Mouse (Mus musculus) hindbrain, embryonic 11.5 days (tissue): ENCODE data around the gene Txnrd2. TPM values are rescaled to one million over a fixed set of nuclear protein-coding genes. Genes with fewer than 3 reads are reported as not detected.
A peak's percentile ranks its signal among the peaks of the same experiment; 100 is the strongest.

ENCODE experiments used
- ATAC-seq: fragments of 200-750 bp; cut with Nextera tagmentation; 2 replicates; pipeline ENCODE4 v1.8.0; 2017; ENCODE audit warnings: mild to moderate bottlenecking, moderate TSS enrichment, moderate library complexity; ENCODE audit not compliant: low FRiP score
- DNase-seq: peaks from one replicate; pipeline ENCODE4 v3.0.0-alpha.2; 2015; ENCODE audit warnings: low spot score
- H3K27ac ChIP-seq: fragments of 300-500 bp; sonication (generic); 2 replicates; pipeline ENCODE4 v1.5.1; 2014; ENCODE audit warnings: mild to moderate bottlenecking, low read depth, low read length
- H3K27me3 ChIP-seq: fragments of 300-500 bp; sonication (generic); 2 replicates; pipeline ENCODE4 v1.6.1; 2014; ENCODE audit warnings: mild to moderate bottlenecking, low read length, moderate library complexity, mixed read lengths; ENCODE audit not compliant: control insufficient read depth, insufficient read depth
- H3K36me3 ChIP-seq: fragments of 300-500 bp; sonication (generic); 2 replicates; pipeline ENCODE4 v1.6.1; 2014; ENCODE audit warnings: mild to moderate bottlenecking, low read length, moderate library complexity, mixed read lengths; ENCODE audit not compliant: control insufficient read depth, insufficient read depth
- H3K4me1 ChIP-seq: fragments of 300-500 bp; sonication (generic); replicated peaks from 2 replicates; pipeline ENCODE4 v1.6.1; 2014; ENCODE audit warnings: low read length, mixed read lengths; ENCODE audit not compliant: control insufficient read depth, insufficient read depth
- H3K4me2 ChIP-seq: fragments of 300-500 bp; sonication (generic); replicated peaks from 2 replicates; pipeline ENCODE4 v1.6.1; 2014; ENCODE audit warnings: mild to moderate bottlenecking, low read depth, low read length
- H3K4me3 ChIP-seq: fragments of 300-500 bp; sonication (generic); 2 replicates; pipeline ENCODE4 v1.5.1; 2014; ENCODE audit warnings: low read depth, low read length
- H3K9ac ChIP-seq: fragments of 300-500 bp; sonication (generic); 2 replicates; pipeline ENCODE4 v1.6.1; 2014; ENCODE audit warnings: low read depth, low read length
- H3K9me3 ChIP-seq: fragments of 300-500 bp; sonication (generic); 2 replicates; pipeline ENCODE4 v1.6.1; 2016; ENCODE audit warnings: low read length; ENCODE audit not compliant: control insufficient read depth
- WGBS: fragments of 180-500 bp; shearing (Covaris S2); extraction: QIAGEN DNeasy Blood & Tissue Kit; methylation state at CpG from one replicate; pipeline ENCODE4 v1.1.7; 2014; 5-methylcytosine and 5-hydroxymethylcytosine counted together
- polyA plus RNA-seq: library from polyadenylated mRNA; unstranded; fragments of >200 nt; fragmentation: Nextera tagmentation; extraction: Ambion mirVana; gene quantifications from 2 replicates; pipeline ENCODE4 v1.2.1, GENCODE M21; 2014

The Txnrd2 gene
- polyA plus RNA-seq, 1 experiment from 2014 or later = 22.2 TPM

GRCm38 (mm10) chr16:18396791-18397621 lies 29.2 kb upstream of the Txnrd2 start:
- H3K4me2 ChIP-seq = no peak overlapping the region
- no peak for DNase-seq
- H3K9ac ChIP-seq = no peak overlapping the region
- H3K27me3 ChIP-seq = no peaks in the 10 kb centered on the region
- no peak overlapping the region for H3K4me3 ChIP-seq
- WGBS = 97% methylated on average over 27 of the region's 27 CpGs
- no peaks in the 10 kb centered on the region for H3K9me3 ChIP-seq
- H3K36me3 ChIP-seq = peaks cover 33% of the 10 kb centered on the region
- no peak overlapping the region for H3K27ac ChIP-seq
- H3K4me1 ChIP-seq = peaks cover 50% of the 10 kb centered on the region
- ATAC-seq = no peak

- peak overlapping the region; percentile 84 for H3K27ac ChIP-seq
- H3K4me1 ChIP-seq = peaks cover 36% of the 10 kb centered on the region
- H3K9ac ChIP-seq = peak overlapping the region; percentile 24; the same call in 1 of the 2 replicates
- ATAC-seq (no peak), DNase-seq (no peak)
- H3K4me2 ChIP-seq = 0 out of 2 replicates have a peak overlapping the region, but pooled peaks have one; percentile 3
- H3K36me3 ChIP-seq = peaks cover 49% of the 10 kb centered on the region
- H3K27me3 ChIP-seq = no peaks in the 10 kb centered on the region
- H3K4me3 ChIP-seq = no peak overlapping the region
- 60% methylated on average over 9 of the region's 9 CpGs for WGBS
- H3K9me3 ChIP-seq = no peaks in the 10 kb centered on the region
These were observed 26.2 kb upstream of the Txnrd2 start for GRCm38 (mm10) chr16:18400028-18400427.

- H3K36me3 ChIP-seq = peaks cover 54% of the 10 kb centered on the region
- peak overlapping the region; percentile 15 for H3K4me2 ChIP-seq
- 26% methylated on average over 7 of the region's 7 CpGs for WGBS
- no peak overlapping the region for H3K4me3 ChIP-seq
- H3K27me3 ChIP-seq = no peaks in the 10 kb centered on the region
- H3K9ac ChIP-seq = peak overlapping the region; percentile 24; the same call in 1 of the 2 replicates
- peak; percentile 90 for DNase-seq
- peaks cover 36% of the 10 kb centered on the region for H3K4me1 ChIP-seq
- peak overlapping the region; percentile 84 for H3K27ac ChIP-seq
- ATAC-seq = peak; percentile 92
- H3K9me3 ChIP-seq = no peaks in the 10 kb centered on the region
These were observed 25.5 kb upstream of the Txnrd2 start for GRCm38 (mm10) chr16:18400472-18401216.

GRCm38 (mm10) chr16:18403285-18403684 lies 22.9 kb upstream of the Txnrd2 start:
- Histone ChIP-seq H3K4me2 (no peak overlapping the region), H3K9me3 (no peaks in the 10 kb centered on the region), H3K4me1 (peaks cover 29% of the 10 kb centered on the region), H3K36me3 (peaks cover 42% of the 10 kb centered on the region), H3K27me3 (no peaks in the 10 kb centered on the region), H3K4me3 (no peak overlapping the region), H3K9ac (no peak overlapping the region), H3K27ac (no peak overlapping the region)
- no peak for DNase-seq
- ATAC-seq = no peak
- 95% methylated on average over 12 of the region's 12 CpGs for WGBS

GRCm38 (mm10) chr16:18405091-18405854 lies 20.9 kb upstream of the Txnrd2 start:
- no peak overlapping the region for H3K4me2 ChIP-seq
- no peak overlapping the region for H3K9ac ChIP-seq
- WGBS = 92% methylated on average over 13 of the region's 13 CpGs
- no peak overlapping the region for H3K4me3 ChIP-seq
- no peak for ATAC-seq
- H3K27me3 ChIP-seq = no peaks in the 10 kb centered on the region
- H3K4me1 ChIP-seq = peaks cover 15% of the 10 kb centered on the region
- no peak overlapping the region for H3K27ac ChIP-seq
- no peaks in the 10 kb centered on the region for H3K9me3 ChIP-seq
- peaks cover 29% of the 10 kb centered on the region for H3K36me3 ChIP-seq
- no peak for DNase-seq

DNA sequence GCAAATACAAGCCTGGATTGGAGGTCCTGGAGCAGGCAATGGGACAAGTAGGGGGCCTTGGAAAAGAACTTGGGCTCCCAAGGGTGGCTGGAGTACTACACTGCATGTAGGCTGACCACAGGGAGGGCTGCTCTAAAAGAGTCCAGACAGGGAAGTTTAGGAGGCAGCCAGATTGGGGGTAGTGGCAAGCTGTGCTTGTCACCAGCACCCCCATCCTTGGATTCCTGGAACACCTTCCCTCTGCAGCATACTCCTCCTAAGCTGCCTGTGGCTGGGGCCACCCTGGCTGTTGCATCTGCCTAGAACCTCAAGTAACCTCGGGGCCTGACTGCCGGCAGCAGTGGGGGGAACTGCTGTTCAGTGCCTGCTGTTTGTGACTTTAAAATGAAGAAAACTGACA lies 20.3 kb upstream of the Txnrd2 start:
- Histone ChIP-seq H3K27ac (no peak overlapping the region), H3K9ac (no peak overlapping the region)

GRCm38 (mm10) chr16:18406293-18406692 lies 19.9 kb upstream of the Txnrd2 start:
- DNase-seq (peak; percentile 62), ATAC-seq (peak; percentile 60)
- H3K36me3 ChIP-seq = peaks cover 28% of the 10 kb centered on the region
- no peak overlapping the region for H3K9ac ChIP-seq
- no peak overlapping the region for H3K27ac ChIP-seq
- no peaks in the 10 kb centered on the region for H3K9me3 ChIP-seq
- H3K4me3 ChIP-seq = no peak overlapping the region
- H3K4me2 ChIP-seq = no peak overlapping the region
- 8% methylated on average over 2 of the region's 2 CpGs for WGBS
- no peaks in the 10 kb centered on the region for H3K27me3 ChIP-seq
- H3K4me1 ChIP-seq = peaks cover 4% of the 10 kb centered on the region

More for the DNA sequence above, 20.3 kb upstream of the Txnrd2 start:
- H3K9me3 ChIP-seq = no peaks in the 10 kb centered on the region
- H3K4me3 ChIP-seq = no peak overlapping the region
- ATAC-seq = no peak
- H3K27me3 ChIP-seq = no peaks in the 10 kb centered on the region
- H3K4me1 ChIP-seq = peaks cover 9% of the 10 kb centered on the region
- DNase-seq = no peak
- 74% methylated on average over 2 of the region's 2 CpGs for WGBS
- H3K36me3 ChIP-seq = peaks cover 29% of the 10 kb centered on the region
- H3K4me2 ChIP-seq = no peak overlapping the region

DNA sequence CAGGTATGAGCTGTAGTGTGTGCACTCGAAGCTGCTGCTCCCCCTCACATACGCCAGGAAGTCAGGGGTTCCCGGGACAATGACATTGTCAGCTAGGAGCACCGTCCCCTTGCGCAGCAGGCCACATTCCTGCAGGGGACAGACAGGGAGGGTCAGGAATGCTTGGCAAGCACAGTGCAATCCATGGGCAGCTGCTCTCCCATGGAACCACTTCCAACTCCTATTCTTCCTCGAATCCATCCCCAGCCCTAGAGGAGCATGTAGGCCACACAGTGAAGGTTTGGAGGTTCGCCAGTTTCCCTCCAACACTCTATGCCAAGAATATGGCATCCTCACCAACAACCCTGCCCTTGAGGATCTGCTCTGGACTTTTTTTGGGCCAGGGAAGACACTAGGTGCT lies 18.3 kb upstream of the Txnrd2 start:
- DNase-seq = no peak
- H3K4me2 ChIP-seq = no peak overlapping the region
- no peaks in the 10 kb centered on the region; the same call in 1 of the 2 replicates for H3K4me1 ChIP-seq
- no peak overlapping the region for H3K4me3 ChIP-seq
- H3K27ac ChIP-seq = no peak overlapping the region
- no peaks in the 10 kb centered on the region for H3K27me3 ChIP-seq
- H3K9ac ChIP-seq = no peak overlapping the region
- H3K36me3 ChIP-seq = peaks cover 13% of the 10 kb centered on the region
- H3K9me3 ChIP-seq = no peaks in the 10 kb centered on the region
- no peak for ATAC-seq
- WGBS = 78% methylated on average over 7 of the region's 7 CpGs
